Mouse (Mus musculus) heart, embryonic 11.5 days (tissue): ENCODE results near the gene Ccdc194. TPM values are rescaled to one million over a fixed set of nuclear protein-coding genes. Genes with fewer than 3 reads are reported as not detected.
A peak's percentile ranks its signal among the peaks of the same experiment; 100 is the strongest.

ENCODE experiments used
- ATAC-seq: fragments of 200-750 bp; cut with Nextera tagmentation; replicated peaks from 2 replicates; pipeline ENCODE4 v1.8.0; 2017; ENCODE audit warnings: moderate library complexity; ENCODE audit not compliant: insufficient number of reproducible peaks, low FRiP score, low TSS enrichment
- H3K27ac ChIP-seq: fragments of 300-500 bp; sonication (generic); 2 replicates; pipeline ENCODE4 v1.5.1; 2014; ENCODE audit warnings: mild to moderate bottlenecking, low read depth, low read length
- H3K27me3 ChIP-seq: fragments of 300-500 bp; sonication (generic); 2 replicates; pipeline ENCODE4 v1.6.1; 2014; ENCODE audit warnings: mild to moderate bottlenecking, low read length, mixed read lengths; ENCODE audit not compliant: control insufficient read depth, insufficient read depth
- H3K36me3 ChIP-seq: fragments of 300-500 bp; sonication (generic); 2 replicates; pipeline ENCODE4 v1.6.1; 2014; ENCODE audit warnings: mild to moderate bottlenecking, low read length, moderate library complexity, mixed read lengths; ENCODE audit not compliant: control insufficient read depth, insufficient read depth
- H3K4me1 ChIP-seq: fragments of 300-500 bp; sonication (generic); 2 replicates; pipeline ENCODE4 v1.6.1; 2014; ENCODE audit warnings: low read length; ENCODE audit not compliant: control insufficient read depth, insufficient read depth
- H3K4me2 ChIP-seq: fragments of 300-500 bp; sonication (generic); 2 replicates; pipeline ENCODE4 v1.6.1; 2014; ENCODE audit warnings: mild to moderate bottlenecking, moderate library complexity
- H3K4me3 ChIP-seq: fragments of 300-500 bp; sonication (generic); 2 replicates; pipeline ENCODE4 v1.5.1; 2014; ENCODE audit warnings: low read depth, low read length
- H3K9ac ChIP-seq: fragments of 300-500 bp; sonication (generic); 2 replicates; pipeline ENCODE4 v1.6.1; 2014; ENCODE audit warnings: mild to moderate bottlenecking, low read depth, low read length, moderate library complexity
- H3K9me3 ChIP-seq: fragments of 300-500 bp; sonication (generic); replicated peaks from 2 replicates; pipeline ENCODE4 v1.6.1; 2016; ENCODE audit warnings: low read length; ENCODE audit not compliant: control insufficient read depth
- WGBS: fragments of 180-500 bp; shearing (Covaris S2); extraction: QIAGEN DNeasy Blood & Tissue Kit; methylation state at CpG from one replicate; pipeline ENCODE4 v1.1.7; 2014; ENCODE audit not compliant: insufficient replicate concordance; 5-methylcytosine and 5-hydroxymethylcytosine counted together
- polyA plus RNA-seq: library from polyadenylated mRNA; unstranded; fragments of >200 nt; fragmentation: Nextera tagmentation; extraction: Ambion mirVana; gene quantifications from 2 replicates; pipeline ENCODE4 v1.2.1, GENCODE M21; 2014

Ccdc194 gene
- polyA plus RNA-seq, 1 experiment from 2014 or later: 1.3 TPM

GRCm38 (mm10) chr8:71511644-71512043, 13.9 kb downstream of the Ccdc194 start, which contains the start of gene Plvap:
Plvap (minus strand) TSS chr8:71511752.
- Histone ChIP-seq H3K4me2 (peak within 1 kb of the TSS; percentile 49), H3K27me3 (peaks cover 32% of the 10 kb centered on the region)

GRCm38 (mm10) chr8:71509316-71509715, 16.2 kb downstream of the Ccdc194 start:
- ATAC-seq: no peak
- Histone ChIP-seq H3K9ac (no peak overlapping the region), H3K9me3 (no peaks in the 10 kb centered on the region), H3K4me2 (peak overlapping the region; percentile 49), H3K36me3 (no peaks in the 10 kb centered on the region), H3K4me3 (peak overlapping the region; percentile 39), H3K4me1 (peaks cover 9% of the 10 kb centered on the region), H3K27me3 (peaks cover 48% of the 10 kb centered on the region), H3K27ac (no peak overlapping the region)
- 74% methylated on average over 2 of the region's 2 CpGs for WGBS

More at GRCm38 (mm10) chr8:71511644-71512043, 13.9 kb downstream of the Ccdc194 start, which contains the start of gene Plvap:
- peak within 1 kb of the TSS; percentile 8; the same call in 1 of the 2 replicates for H3K9ac ChIP-seq
- peak within 1 kb of the TSS; percentile 67 for H3K27ac ChIP-seq
- ATAC-seq: peak; percentile 65
- H3K4me3 ChIP-seq: peak within 1 kb of the TSS; percentile 39
- WGBS: 25% methylated on average over 14 of the region's 14 CpGs
- peaks cover 9% of the 10 kb centered on the region for H3K4me1 ChIP-seq
- H3K36me3 ChIP-seq: no peaks in the 10 kb centered on the region
- H3K9me3 ChIP-seq: no peaks in the 10 kb centered on the region

GRCm38 (mm10) chr8:71507589-71508104, 17.9 kb downstream of the Ccdc194 start:
- peak; percentile 50 for ATAC-seq
- 0 out of 2 replicates have a peak overlapping the region, but pooled peaks have one; percentile 44 for H3K9ac ChIP-seq
- H3K27me3 ChIP-seq: peaks cover 48% of the 10 kb centered on the region
- no peaks in the 10 kb centered on the region for H3K9me3 ChIP-seq
- peak overlapping the region; percentile 86 for H3K4me2 ChIP-seq
- peaks cover 9% of the 10 kb centered on the region for H3K4me1 ChIP-seq
- no peaks in the 10 kb centered on the region for H3K36me3 ChIP-seq
- WGBS: 1% methylated on average over 60 of the region's 61 CpGs
- peak overlapping the region; percentile 48 for H3K4me3 ChIP-seq
- no peak overlapping the region for H3K27ac ChIP-seq

GRCm38 (mm10) chr8:71505979-71506378, 19.5 kb downstream of the Ccdc194 start:
- peaks cover 41% of the 10 kb centered on the region for H3K27me3 ChIP-seq
- no peak overlapping the region for H3K27ac ChIP-seq
- H3K4me2 ChIP-seq: no peak overlapping the region
- H3K36me3 ChIP-seq: no peaks in the 10 kb centered on the region
- 76% methylated on average over 4 of the region's 4 CpGs for WGBS
- H3K4me1 ChIP-seq: peaks cover 5% of the 10 kb centered on the region; the same call in 1 of the 2 replicates
- H3K9me3 ChIP-seq: no peaks in the 10 kb centered on the region
- H3K9ac ChIP-seq: no peak overlapping the region
- no peak for ATAC-seq
- no peak overlapping the region for H3K4me3 ChIP-seq

GRCm38 (mm10) chr8:71505326-71505725, 20.2 kb downstream of the Ccdc194 start:
- 86% methylated on average over 4 of the region's 4 CpGs for whole genome bisulfite sequencing
- no peak overlapping the region for H3K4me3 ChIP-seq
- no peak for ATAC-seq
- no peak overlapping the region for H3K9ac ChIP-seq
- H3K4me2 ChIP-seq: no peak overlapping the region
- H3K9me3 ChIP-seq: no peaks in the 10 kb centered on the region
- peaks cover 5% of the 10 kb centered on the region; the same call in 1 of the 2 replicates for H3K4me1 ChIP-seq
- H3K36me3 ChIP-seq: no peaks in the 10 kb centered on the region
- peaks cover 41% of the 10 kb centered on the region for H3K27me3 ChIP-seq
- no peak overlapping the region for H3K27ac ChIP-seq

GRCm38 (mm10) chr8:71504349-71504748, 21.2 kb downstream of the Ccdc194 start:
- peaks cover 40% of the 10 kb centered on the region for H3K27me3 ChIP-seq
- no peak for ATAC-seq

GRCm38 (mm10) chr8:71498816-71499690, 26.5 kb downstream of the Ccdc194 start:
- no peak overlapping the region for H3K4me3 ChIP-seq
- no peaks in the 10 kb centered on the region for H3K36me3 ChIP-seq
- H3K27me3 ChIP-seq: no peaks in the 10 kb centered on the region
- WGBS: 23% methylated on average over 16 of the region's 16 CpGs
- H3K9ac ChIP-seq: no peak overlapping the region
- peaks cover 36% of the 10 kb centered on the region for H3K4me1 ChIP-seq
- H3K27ac ChIP-seq: peak overlapping the region; percentile 82
- peak overlapping the region; percentile 42 for H3K4me2 ChIP-seq
- H3K9me3 ChIP-seq: no peaks in the 10 kb centered on the region
- ATAC-seq: peak; percentile 41; the same call in 1 of the 2 replicates

More at GRCm38 (mm10) chr8:71504349-71504748, 21.2 kb downstream of the Ccdc194 start:
- H3K4me2 ChIP-seq: no peak overlapping the region
- no peak overlapping the region for H3K4me3 ChIP-seq
- no peak overlapping the region for H3K27ac ChIP-seq
- H3K9me3 ChIP-seq: no peaks in the 10 kb centered on the region
- H3K36me3 ChIP-seq: no peaks in the 10 kb centered on the region
- no peak overlapping the region for H3K9ac ChIP-seq
- 85% methylated on average over 4 of the region's 4 CpGs for WGBS
- peaks cover 10% of the 10 kb centered on the region for H3K4me1 ChIP-seq

GRCm38 (mm10) chr8:71497881-71498501, 27.5 kb downstream of the Ccdc194 start:
- Histone ChIP-seq H3K36me3 (peaks cover 3% of the 10 kb centered on the region; the same call in 1 of the 2 replicates), H3K4me2 (peak overlapping the region; percentile 42), H3K27me3 (no peaks in the 10 kb centered on the region), H3K4me3 (no peak overlapping the region), H3K4me1 (peaks cover 36% of the 10 kb centered on the region), H3K27ac (peak overlapping the region; percentile 82), H3K9me3 (no peaks in the 10 kb centered on the region), H3K9ac (peak overlapping the region; percentile 43; the same call in 1 of the 2 replicates)
- 17% methylated on average over 15 of the region's 15 CpGs for WGBS
- no peak for ATAC-seq
